Mouse (Mus musculus) CD4-positive, CD25-positive, alpha-beta regulatory T cell, adult 9 weeks (primary cell): ENCODE results near the gene Il1rapl2. TPM values are rescaled to one million over a fixed set of nuclear protein-coding genes. Genes with fewer than 3 reads are reported as not detected.

ENCODE experiments used
- polyA plus RNA-seq: library from polyadenylated mRNA; unstranded; fragments of 100-300 nt; shearing (Covaris generic); gene quantifications from one replicate; pipeline ENCODE4 v1.2.1, GENCODE M21; 2017

Gene Il1rapl2
- polyA plus RNA-seq, result not detected

GRCm38 (mm10) chrX:137570321-137571195, at the start of gene Il1rapl2:
Il1rapl2 (plus strand) TSS chrX:137570608.

GRCm38 (mm10) chrX:138209480-138209879, 639.1 kb downstream of the Il1rapl2 start, which contains the start of gene Tex13a:
Tex13a (minus strand) TSS chrX:138209580.

